Mouse (Mus musculus) bone marrow macrophage, adult 2 months (primary cell): Measurements from ENCODE around the gene Zfp629. TPM values are rescaled to one million over a fixed set of nuclear protein-coding genes. Genes with fewer than 3 reads are reported as not detected.

ENCODE experiments used
- H3K27ac ChIP-seq: 2 replicates; pipeline ENCODE4 v1.5.1; 2012; ENCODE audit warnings: low read depth, low read length; ENCODE audit not compliant: insufficient read depth
- H3K4me1 ChIP-seq: 2 replicates; pipeline ENCODE4 v1.6.1; 2012; ENCODE audit warnings: low read length; ENCODE audit not compliant: control insufficient read depth, insufficient read depth
- H3K4me3 ChIP-seq: 2 replicates; pipeline ENCODE4 v1.5.1; 2012; ENCODE audit warnings: mild to moderate bottlenecking, low read length, moderate library complexity; ENCODE audit not compliant: insufficient read depth
- CTCF ChIP-seq: IDR thresholded peaks from 2 replicates; pipeline ENCODE4 v1.5.1; 2012; ENCODE audit warnings: low read depth, mild to moderate bottlenecking, low read length, moderate library complexity
- POLR2A ChIP-seq: IDR thresholded peaks from 2 replicates; pipeline ENCODE4 v1.6.1; 2012; ENCODE audit warnings: mild to moderate bottlenecking, low read depth, low read length, borderline replicate concordance
- polyA plus RNA-seq: library from polyadenylated mRNA; stranded (reverse); fragments of >200 nt; gene quantifications from 2 replicates; pipeline ENCODE4 v1.2.4, GENCODE M21; 2012; ENCODE audit not compliant: missing spikeins, insufficient read depth, insufficient read length

Zfp629 gene
- polyA plus RNA-seq, 1 experiment = 11.4 TPM

DNA sequence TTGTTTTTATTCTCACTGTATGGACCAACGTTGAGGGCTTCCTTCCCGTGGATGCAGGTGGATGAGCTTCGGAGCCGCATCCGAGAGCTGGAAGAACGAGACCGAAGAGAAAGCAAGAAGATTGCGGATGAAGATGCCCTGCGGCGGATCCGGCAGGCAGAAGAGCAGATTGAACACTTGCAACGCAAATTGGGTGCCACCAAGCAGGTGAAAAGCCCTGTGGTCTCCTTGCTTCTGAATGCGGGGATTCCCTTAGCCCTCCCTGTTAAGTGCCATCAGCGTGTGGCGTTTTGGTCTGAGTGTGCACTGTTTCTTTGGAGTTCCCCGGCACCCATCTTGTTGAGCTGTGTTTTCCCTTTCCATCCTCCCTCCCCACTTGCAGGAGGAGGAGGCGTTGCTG is 18.9 kb downstream of the Zfp629 start:
- Histone ChIP-seq H3K27ac (no peak overlapping the region), H3K4me3 (no peak overlapping the region), H3K4me1 (no peaks in the 10 kb centered on the region)
- TF ChIP-seq POLR2A = no peak

DNA sequence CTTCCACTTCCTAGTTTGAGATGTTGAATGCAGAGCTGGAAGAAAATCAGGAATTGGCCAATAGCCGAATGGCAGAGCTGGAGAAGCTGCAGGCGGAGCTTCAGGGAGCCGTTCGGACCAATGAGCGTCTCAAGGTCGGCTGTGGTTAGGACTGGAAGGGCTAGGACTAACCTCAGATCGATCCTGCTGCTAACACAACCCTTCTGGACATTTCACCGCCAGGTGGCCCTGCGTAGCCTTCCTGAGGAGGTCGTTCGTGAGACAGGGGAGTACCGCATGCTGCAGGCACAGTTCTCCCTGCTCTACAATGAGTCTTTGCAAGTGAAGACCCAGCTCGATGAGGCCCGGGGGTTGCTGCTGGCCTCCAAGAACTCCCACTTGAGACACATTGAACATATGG is 23.0 kb downstream of the Zfp629 start:
- TF ChIP-seq POLR2A (no peak), CTCF (no peak)
- Histone ChIP-seq H3K27ac (no peak overlapping the region), H3K4me1 (peaks cover 5% of the 10 kb centered on the region), H3K4me3 (no peak overlapping the region)

DNA sequence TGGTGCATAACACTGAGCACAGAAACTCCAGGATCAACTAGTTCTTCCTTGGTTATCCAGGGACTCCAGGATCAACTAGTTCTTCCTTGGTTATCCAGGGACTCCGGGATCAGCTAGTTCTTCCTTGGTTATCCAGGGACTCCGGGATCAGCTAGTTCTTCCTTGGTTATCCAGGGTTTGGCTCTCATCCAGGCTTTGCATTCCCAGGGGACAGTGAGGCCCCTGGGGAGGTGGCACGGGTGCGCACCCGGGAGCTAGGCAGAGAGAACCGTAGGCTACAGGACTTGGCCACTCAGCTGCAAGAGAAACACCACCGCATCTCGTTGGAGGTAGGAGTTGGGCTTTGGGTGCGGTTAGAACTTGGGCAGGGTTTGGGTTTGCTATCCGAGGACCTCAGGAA is 24.5 kb downstream of the Zfp629 start:
- TF ChIP-seq POLR2A (no peak), CTCF (no peak)
- Histone ChIP-seq H3K4me3 (no peak overlapping the region), H3K27ac (no peak overlapping the region), H3K4me1 (peaks cover 9% of the 10 kb centered on the region)

DNA sequence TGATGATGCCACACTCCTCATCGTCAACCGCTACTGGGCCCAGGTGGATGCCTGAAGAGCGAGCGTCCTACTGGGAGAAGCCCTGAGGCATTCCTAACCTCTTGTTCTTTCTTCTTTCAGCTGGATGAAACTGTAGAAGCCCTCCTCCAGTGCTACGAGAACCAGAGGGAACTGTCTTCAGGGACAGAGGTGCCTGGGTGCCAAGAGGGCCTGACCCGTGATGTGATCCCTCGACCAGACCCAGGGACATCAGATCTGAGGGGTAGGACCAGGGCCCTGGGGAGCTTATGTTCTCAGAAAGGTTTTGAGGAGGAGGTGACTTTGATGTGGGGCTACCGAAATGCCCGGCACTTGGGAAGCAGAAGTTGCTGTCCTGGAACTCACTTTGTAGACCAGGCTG is 26.0 kb downstream of the Zfp629 start:
- Histone ChIP-seq H3K4me1 (peaks cover 9% of the 10 kb centered on the region), H3K4me3 (peak overlapping the region; percentile 97), H3K27ac (no peak overlapping the region)
- TF ChIP-seq POLR2A (no peak), CTCF (no peak)

GRCm38 (mm10) chr7:127588901-127589300 is 26.7 kb downstream of the Zfp629 start:
- H3K27ac ChIP-seq = 0 out of 2 replicates have a peak overlapping the region, but pooled peaks have one; percentile 11
- H3K4me1 ChIP-seq = peaks cover 9% of the 10 kb centered on the region
- no peak for TF ChIP-seq POLR2A
- no peak for TF ChIP-seq CTCF
- H3K4me3 ChIP-seq = peak overlapping the region; percentile 97

GRCm38 (mm10) chr7:127588011-127588871 is 27.4 kb downstream of the Zfp629 start, which contains the start of the genes Ccdc189 and Rnf40:
Gene Ccdc189 (minus strand): TSS chr7:127588595.
Gene Rnf40 (plus strand): TSS chr7:127588767.
- TF ChIP-seq CTCF = no peak
- TF ChIP-seq POLR2A = no peak
- H3K4me1 ChIP-seq = peaks cover 9% of the 10 kb centered on the region
- peak within 1 kb of the TSS; percentile 97 for H3K4me3 ChIP-seq
- H3K27ac ChIP-seq = peak within 1 kb of the TSS; percentile 56

DNA sequence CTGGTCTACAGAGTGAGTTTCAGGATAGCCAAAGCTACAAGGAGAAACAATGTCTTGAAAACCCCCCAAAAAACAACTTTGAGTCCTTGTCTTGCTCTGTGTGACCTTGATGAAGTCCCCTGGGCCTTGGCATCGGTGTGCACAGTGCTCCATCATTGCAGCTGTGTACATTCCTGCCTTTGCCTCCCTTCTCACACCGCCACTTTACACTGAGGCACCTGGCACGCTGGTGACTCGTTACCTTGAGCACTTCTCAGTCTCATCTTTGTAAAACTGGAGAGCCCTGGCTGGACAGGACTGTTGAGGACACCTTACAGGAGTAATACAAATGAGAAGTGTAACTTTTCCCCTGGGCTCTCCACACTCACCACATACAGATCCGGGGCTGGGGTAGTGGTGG is 28.4 kb downstream of the Zfp629 start:
- H3K4me1 ChIP-seq = peaks cover 9% of the 10 kb centered on the region
- no peak for TF ChIP-seq CTCF
- TF ChIP-seq POLR2A = no peak
- H3K27ac ChIP-seq = no peak overlapping the region
- H3K4me3 ChIP-seq = peak overlapping the region; percentile 65

GRCm38 (mm10) chr7:127586149-127586548 is 29.4 kb downstream of the Zfp629 start:
- TF ChIP-seq POLR2A = no peak
- TF ChIP-seq CTCF = no peak
- Histone ChIP-seq H3K4me1 (peaks cover 9% of the 10 kb centered on the region), H3K4me3 (no peak overlapping the region), H3K27ac (no peak overlapping the region)

- H3K4me1 ChIP-seq = peaks cover 9% of the 10 kb centered on the region
- no peak for TF ChIP-seq CTCF
- no peak for TF ChIP-seq POLR2A
- no peak overlapping the region for H3K27ac ChIP-seq
- no peak overlapping the region for H3K4me3 ChIP-seq
These were observed 30.6 kb downstream of the Zfp629 start for GRCm38 (mm10) chr7:127585031-127585430.

DNA sequence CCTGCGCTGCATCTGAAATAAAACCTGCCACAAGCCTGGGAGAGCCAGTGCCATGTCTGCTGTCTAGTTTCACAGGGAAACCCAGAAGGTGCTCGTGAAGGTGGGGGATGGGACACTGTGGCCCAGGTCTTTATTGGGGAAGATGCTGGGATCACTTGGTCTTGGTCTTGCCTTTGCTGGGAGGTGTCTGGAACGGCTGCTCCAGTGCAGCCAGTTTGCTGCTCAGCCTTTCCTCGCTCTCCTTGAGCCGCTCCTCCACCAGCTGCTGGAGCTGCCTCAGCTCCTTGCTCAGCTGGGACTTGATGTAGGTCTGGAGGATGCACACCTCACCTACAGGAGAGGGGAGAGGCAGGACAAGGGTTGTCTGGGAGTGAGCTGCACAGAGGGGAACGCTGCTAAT is 32.3 kb downstream of the Zfp629 start:
- peaks cover 4% of the 10 kb centered on the region for H3K4me1 ChIP-seq
- H3K27ac ChIP-seq = no peak overlapping the region
- TF ChIP-seq POLR2A (no peak), CTCF (no peak)
- H3K4me3 ChIP-seq = no peak overlapping the region
